Mouse (Mus musculus) forebrain, embryonic 11.5 days (tissue): ENCODE measurements at regions not wholly inside any gene's neighbourhood (a gene's known extent, or its start where the extent isn't known, plus 50 kb on each side); places are given as distances from the start of the nearest gene placed in this dataset.
A peak's percentile ranks its signal among the peaks of the same experiment; 100 is the strongest.

Source experiments
- ATAC-seq: fragments of 200-750 bp; cut with Nextera tagmentation; replicated peaks from 2 replicates; pipeline ENCODE4 v1.8.0; 2017; ENCODE audit warnings: moderate TSS enrichment; ENCODE audit not compliant: low FRiP score
- DNase-seq: peaks from one replicate; pipeline ENCODE4 v3.0.0-alpha.2; 2017; ENCODE audit warnings: low spot score
- H3K27ac ChIP-seq: fragments of 300-500 bp; sonication (generic); 2 replicates; pipeline ENCODE4 v1.5.1; 2014; ENCODE audit warnings: low read depth, low read length
- H3K27me3 ChIP-seq: fragments of 300-500 bp; sonication (generic); 2 replicates; pipeline ENCODE4 v1.6.1; 2014; ENCODE audit warnings: mild to moderate bottlenecking, low read length, mixed read lengths; ENCODE audit not compliant: control insufficient read depth, insufficient read depth
- H3K36me3 ChIP-seq: fragments of 300-500 bp; sonication (generic); 2 replicates; pipeline ENCODE4 v1.6.1; 2014; ENCODE audit warnings: mild to moderate bottlenecking, low read length, moderate library complexity, mixed read lengths; ENCODE audit not compliant: control insufficient read depth, insufficient read depth
- H3K4me1 ChIP-seq: fragments of 300-500 bp; sonication (generic); replicated peaks from 2 replicates; pipeline ENCODE4 v1.6.1; 2014; ENCODE audit warnings: low read length, mixed read lengths; ENCODE audit not compliant: control insufficient read depth, insufficient read depth
- H3K4me2 ChIP-seq: fragments of 300-500 bp; sonication (generic); 2 replicates; pipeline ENCODE4 v1.6.1; 2014; ENCODE audit warnings: low read depth, mild to moderate bottlenecking, low read length, moderate library complexity, mixed read lengths; ENCODE audit not compliant: severe bottlenecking
- H3K4me3 ChIP-seq: fragments of 300-500 bp; sonication (generic); 2 replicates; pipeline ENCODE4 v1.5.1; 2014; ENCODE audit warnings: low read depth, low read length
- H3K9ac ChIP-seq: fragments of 300-500 bp; sonication (generic); 2 replicates; pipeline ENCODE4 v1.6.1; 2014; ENCODE audit warnings: low read length
- H3K9me3 ChIP-seq: fragments of 300-500 bp; sonication (generic); 2 replicates; pipeline ENCODE4 v1.6.1; 2016; ENCODE audit warnings: low read length, mixed read lengths; ENCODE audit not compliant: control insufficient read depth
- WGBS: fragments of 180-500 bp; shearing (Covaris S2); extraction: QIAGEN DNeasy Blood & Tissue Kit; methylation state at CpG from one replicate; pipeline ENCODE4 v1.1.7; 2014; 5-methylcytosine and 5-hydroxymethylcytosine counted together

- Histone ChIP-seq H3K36me3 (no peaks in the 10 kb centered on the region), H3K4me1 (no peaks in the 10 kb centered on the region), H3K4me2 (no peak overlapping the region), H3K9ac (no peak overlapping the region), H3K9me3 (no peaks in the 10 kb centered on the region), H3K27ac (no peak overlapping the region), H3K4me3 (no peak overlapping the region), H3K27me3 (no peaks in the 10 kb centered on the region)
- WGBS = 89% methylated on average over 2 of the region's 2 CpGs
- DNase-seq = no peak
- no peak for ATAC-seq
Measured at GRCm38 (mm10) chr6:47354515-47354914, 98.7 kb upstream of the Cul1 start.

GRCm38 (mm10) chr6:47355500-47355899, 97.7 kb upstream of the Cul1 start:
- H3K27me3 ChIP-seq = no peaks in the 10 kb centered on the region
- no peaks in the 10 kb centered on the region for H3K4me1 ChIP-seq
- ATAC-seq = no peak
- H3K9ac ChIP-seq = no peak overlapping the region
- DNase-seq = no peak
- no peak overlapping the region for H3K4me2 ChIP-seq
- 90% methylated on average over 7 of the region's 7 CpGs for WGBS
- H3K4me3 ChIP-seq = no peak overlapping the region
- no peaks in the 10 kb centered on the region for H3K9me3 ChIP-seq
- no peak overlapping the region for H3K27ac ChIP-seq
- no peaks in the 10 kb centered on the region for H3K36me3 ChIP-seq

- Histone ChIP-seq H3K4me2 (no peak overlapping the region), H3K27ac (no peak overlapping the region), H3K9me3 (no peaks in the 10 kb centered on the region), H3K36me3 (no peaks in the 10 kb centered on the region), H3K9ac (no peak overlapping the region), H3K27me3 (no peaks in the 10 kb centered on the region), H3K4me1 (no peaks in the 10 kb centered on the region), H3K4me3 (no peak overlapping the region)
- WGBS = 79% methylated on average over 7 of the region's 7 CpGs
- no peak for DNase-seq
- ATAC-seq = no peak
Measured at GRCm38 (mm10) chr6:47356500-47356899, 96.7 kb upstream of the Cul1 start.

- Histone ChIP-seq H3K27ac (no peak overlapping the region), H3K36me3 (no peaks in the 10 kb centered on the region), H3K4me3 (no peak overlapping the region), H3K4me1 (no peaks in the 10 kb centered on the region), H3K9me3 (no peaks in the 10 kb centered on the region), H3K9ac (no peak overlapping the region), H3K27me3 (no peaks in the 10 kb centered on the region), H3K4me2 (no peak overlapping the region)
- ATAC-seq = peak; percentile 18
- 51% methylated on average over 2 of the region's 2 CpGs for WGBS
- peak; percentile 66 for DNase-seq
Measured at GRCm38 (mm10) chr6:47358686-47359085, 94.5 kb upstream of the Cul1 start.

- no peak overlapping the region for H3K27ac ChIP-seq
- DNase-seq (no peak), ATAC-seq (no peak)
- peaks cover 2% of the 10 kb centered on the region; the same call in 1 of the 2 replicates for H3K4me1 ChIP-seq
- H3K9me3 ChIP-seq = no peaks in the 10 kb centered on the region
- H3K4me3 ChIP-seq = no peak overlapping the region
- no peaks in the 10 kb centered on the region for H3K27me3 ChIP-seq
- H3K4me2 ChIP-seq = no peak overlapping the region
- no peak overlapping the region for H3K9ac ChIP-seq
- no peaks in the 10 kb centered on the region for H3K36me3 ChIP-seq
- 96% methylated on average over 1 of the region's 1 CpGs for WGBS
Measured at GRCm38 (mm10) chr6:47364002-47364401, 89.2 kb upstream of the Cul1 start.

- Histone ChIP-seq H3K4me1 (peaks cover 2% of the 10 kb centered on the region; the same call in 1 of the 2 replicates), H3K36me3 (no peaks in the 10 kb centered on the region), H3K9ac (no peak overlapping the region), H3K27ac (no peak overlapping the region), H3K9me3 (no peaks in the 10 kb centered on the region), H3K27me3 (no peaks in the 10 kb centered on the region), H3K4me3 (no peak overlapping the region), H3K4me2 (no peak overlapping the region)
- no peak for ATAC-seq
- 83% methylated on average over 2 of the region's 2 CpGs for WGBS
- no peak for DNase-seq
Measured at GRCm38 (mm10) chr6:47364556-47364955, 88.6 kb upstream of the Cul1 start.

- no peaks in the 10 kb centered on the region for H3K9me3 ChIP-seq
- no peak overlapping the region for H3K9ac ChIP-seq
- 59% methylated on average over 5 of the region's 5 CpGs for WGBS
- peak overlapping the region; percentile 67; the same call in 1 of the 2 replicates for H3K27ac ChIP-seq
- H3K4me1 ChIP-seq = peaks cover 2% of the 10 kb centered on the region; the same call in 1 of the 2 replicates
- no peak overlapping the region for H3K4me3 ChIP-seq
- peak; percentile 77 for ATAC-seq
- H3K27me3 ChIP-seq = no peaks in the 10 kb centered on the region
- DNase-seq = peak; percentile 58
- no peak overlapping the region for H3K4me2 ChIP-seq
- H3K36me3 ChIP-seq = no peaks in the 10 kb centered on the region
Measured at GRCm38 (mm10) chr6:47365651-47366645, 87.2 kb upstream of the Cul1 start.

GRCm38 (mm10) chr6:47367461-47367860, 85.7 kb upstream of the Cul1 start:
- DNase-seq = peak; percentile 64
- WGBS = 25% methylated on average over 2 of the region's 2 CpGs
- Histone ChIP-seq H3K9me3 (no peaks in the 10 kb centered on the region), H3K4me1 (peaks cover 2% of the 10 kb centered on the region; the same call in 1 of the 2 replicates), H3K4me3 (no peak overlapping the region), H3K36me3 (no peaks in the 10 kb centered on the region), H3K27ac (peak overlapping the region; percentile 1; the same call in 1 of the 2 replicates), H3K9ac (no peak overlapping the region), H3K27me3 (no peaks in the 10 kb centered on the region), H3K4me2 (no peak overlapping the region)
- ATAC-seq = peak; percentile 86
